Mouse (Mus musculus) gastrocnemius, postnatal 25 days (tissue): ENCODE results near the gene Cblc. TPM values are rescaled to one million over a fixed set of nuclear protein-coding genes. Genes with fewer than 3 reads are reported as not detected.
A peak's percentile ranks its signal among the peaks of the same experiment; 100 is the strongest.

ENCODE experiments used
- DNase-seq: peaks from one replicate; pipeline ENCODE4 v3.0.0; 2022
- long read RNA-seq, 2 experiments: library from polyadenylated mRNA; stranded (forward); transcript quantifications; one replicate each; pipeline ENCODE4 v2.0.0; 2021
- total RNA-seq, 2 experiments: library from RNA; stranded (reverse); gene quantifications; 1 replicate in 1 of 2; 2 replicates in 1 of 2; pipeline ENCODE4 v1.2.3; 2021

Gene Cblc
- not detected for total RNA-seq
- long read RNA-seq, experiment 1 = 0 reads
- long read RNA-seq, experiment 2, partial matches to known transcripts = 0 of 1 reads
- long read RNA-seq, experiment 2, other reads (novel, unspliced or antisense) = 1 of 1 reads

DNA sequence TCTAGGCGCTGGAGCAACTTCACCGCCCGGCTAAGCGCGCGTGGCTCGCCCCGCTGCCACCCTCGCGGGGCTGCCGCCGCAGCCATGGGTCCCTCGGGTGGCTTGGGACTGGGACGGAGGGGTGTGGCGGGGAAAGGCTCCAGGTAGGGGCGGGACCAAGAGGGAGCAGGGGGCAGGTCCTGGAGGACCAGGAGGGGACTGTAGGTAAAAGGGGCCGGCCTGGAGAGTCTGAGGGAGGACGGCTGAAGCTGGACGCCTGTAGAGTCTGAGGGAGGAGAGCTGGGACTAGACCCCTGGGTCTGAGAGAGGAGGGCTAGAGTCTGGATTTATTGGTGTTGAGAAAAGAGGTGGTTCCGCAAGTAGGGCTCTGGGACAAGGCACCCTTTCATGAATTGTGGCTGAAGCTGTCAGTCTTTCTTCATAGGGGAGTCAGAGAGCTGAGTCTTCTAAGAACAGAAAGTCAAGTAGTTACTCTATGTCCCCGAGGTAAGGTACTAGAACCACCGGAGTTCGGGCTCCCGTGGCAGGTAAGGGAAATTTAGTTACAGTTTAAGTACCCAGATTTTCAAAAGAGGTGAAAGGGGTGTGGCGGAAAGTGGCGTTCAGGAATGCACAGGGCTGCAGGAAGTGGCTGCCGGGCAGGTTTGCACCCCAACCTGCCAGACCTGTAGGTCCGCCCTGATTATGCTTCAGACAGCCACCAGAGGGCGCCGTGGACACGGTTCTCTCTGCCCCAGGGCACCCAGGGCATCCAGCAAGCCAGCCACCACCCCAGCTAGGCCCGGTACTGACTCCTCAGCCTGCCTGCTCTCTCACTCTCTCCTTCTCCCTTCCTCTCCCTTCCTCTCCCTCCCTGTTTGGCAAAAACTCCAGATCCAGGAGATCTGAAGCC is at the start of gene Cblc:
Gene Cblc (minus strand): TSS at position 113 of the 892 bp plus-strand sequence.
- peak; percentile 54 for DNase-seq

GRCm38 (mm10) chr7:19844521-19845171 is 48.0 kb upstream of the Cblc start:
- no peak for DNase-seq

DNA sequence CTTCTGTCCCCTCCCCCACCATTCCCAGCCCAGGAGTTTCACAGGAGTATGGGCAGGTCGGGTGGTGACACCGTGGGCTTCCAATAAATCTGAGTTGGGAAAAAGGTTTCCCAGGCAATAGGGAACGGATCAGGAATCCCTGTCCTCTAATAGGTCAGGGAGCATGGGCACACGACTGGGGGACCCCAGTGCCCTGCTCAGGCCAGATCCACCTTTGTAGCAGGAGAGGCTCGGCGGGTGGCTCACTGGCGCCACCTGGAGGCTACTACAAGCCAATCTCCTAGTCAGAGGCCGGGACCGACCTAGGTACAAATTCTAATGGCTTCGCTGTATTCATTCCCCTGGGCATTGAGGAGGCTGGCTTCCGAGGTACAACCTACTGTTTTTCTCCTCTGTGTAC is 47.0 kb upstream of the Cblc start:
- peak; percentile 51 for DNase-seq

DNA sequence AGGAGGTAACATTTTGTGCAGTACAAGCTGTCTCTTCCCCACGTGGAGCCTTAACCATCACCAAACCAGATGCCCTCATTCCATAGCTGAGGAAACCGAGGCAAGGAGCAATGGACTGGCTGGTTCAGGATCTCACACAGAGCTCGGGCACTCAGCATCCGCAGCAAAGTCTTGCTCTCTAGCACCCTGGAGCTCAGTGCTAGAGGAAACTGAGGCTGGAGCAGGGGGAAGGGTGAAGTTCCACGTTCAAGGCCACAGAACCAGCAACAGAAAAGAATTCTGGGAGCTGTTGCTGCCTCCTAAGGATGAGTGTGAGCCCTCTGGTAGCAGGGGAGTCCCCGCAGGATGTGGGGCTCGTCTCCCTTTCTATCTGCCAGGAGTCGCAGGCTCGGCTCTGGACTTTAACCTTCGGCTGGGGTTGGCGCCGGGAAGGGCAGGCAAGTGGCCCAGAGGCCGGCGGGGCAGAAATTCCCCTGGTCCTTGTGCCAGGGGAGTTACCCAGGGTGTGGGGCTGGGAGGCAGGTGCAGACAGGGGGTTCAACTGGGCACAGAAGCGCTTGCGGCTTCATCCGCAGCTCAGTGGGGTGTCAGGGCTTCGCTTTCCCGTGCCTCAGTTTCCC is 46.4 kb upstream of the Cblc start:
- no peak for DNase-seq

- DNase-seq = no peak
These were observed 45.2 kb upstream of the Cblc start for GRCm38 (mm10) chr7:19841686-19842413.

DNA sequence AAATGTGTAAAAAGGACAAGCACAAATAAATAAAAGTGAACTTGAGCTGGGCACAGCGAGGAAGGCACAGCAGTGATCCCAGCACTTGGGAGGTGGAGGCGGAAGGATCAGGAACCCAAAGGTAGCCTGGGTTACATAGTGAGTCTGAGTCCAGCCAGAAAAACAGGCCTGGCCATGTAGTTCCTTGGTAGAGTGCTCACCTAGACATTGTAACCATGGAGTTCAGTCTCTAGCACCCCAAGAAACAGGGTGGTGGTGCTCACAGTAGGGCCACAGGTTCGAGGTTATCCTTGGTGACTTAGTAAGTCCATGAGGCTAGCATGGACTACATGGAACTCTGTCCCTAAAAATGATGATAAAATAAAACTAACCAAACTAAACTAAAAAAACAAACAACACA is 44.3 kb upstream of the Cblc start:
- DNase-seq = no peak

- no peak for DNase-seq
These were observed 43.8 kb upstream of the Cblc start for GRCm38 (mm10) chr7:19840371-19840770.

- no peak for DNase-seq
These were observed 40.2 kb upstream of the Cblc start for GRCm38 (mm10) chr7:19836843-19837242.

DNA sequence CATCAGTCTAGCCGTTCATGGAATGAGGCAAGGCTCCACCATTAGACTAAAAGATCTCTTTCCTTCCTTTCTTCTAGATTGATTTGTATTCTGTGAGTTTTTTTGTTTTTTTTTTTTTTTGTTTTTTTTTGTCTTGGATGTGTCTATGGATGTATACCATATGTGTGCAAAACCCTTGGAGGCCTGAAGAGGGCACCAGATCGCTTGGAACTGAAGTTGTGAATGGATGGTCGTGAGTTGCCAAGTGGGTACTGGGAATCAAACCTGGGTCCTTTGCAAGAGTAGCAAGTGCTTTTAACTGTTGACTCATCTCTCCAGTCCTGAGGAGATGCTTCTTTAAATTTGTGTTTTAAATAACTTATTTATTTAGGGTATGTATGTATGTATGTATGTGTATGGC is 37.4 kb upstream of the Cblc start:
- no peak for DNase-seq

- no peak for DNase-seq
These were observed 35.2 kb upstream of the Cblc start for GRCm38 (mm10) chr7:19831837-19832236.

DNA sequence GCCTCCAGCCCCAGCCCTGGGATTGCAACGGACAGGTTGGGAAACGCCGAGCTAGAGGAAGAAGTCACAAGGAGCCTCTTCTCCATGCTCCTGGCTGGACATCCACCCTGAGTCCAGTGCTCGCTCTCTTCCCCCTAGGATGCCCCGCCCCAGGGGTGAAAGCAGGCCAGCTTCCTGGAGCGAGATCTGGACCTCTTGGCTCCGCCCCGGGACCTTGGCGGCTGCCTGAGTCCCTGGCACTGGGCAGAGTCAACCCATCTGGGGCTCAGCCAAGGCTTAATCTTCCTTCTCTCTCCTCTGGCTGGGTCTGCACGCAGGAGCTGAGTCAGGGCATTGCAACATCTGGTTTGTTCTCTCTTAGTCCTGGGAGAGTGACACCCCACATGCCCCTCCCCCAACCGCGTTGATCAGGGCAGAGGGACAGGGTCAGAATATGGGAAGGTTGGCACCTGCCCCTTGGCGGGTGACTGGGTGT is 34.1 kb upstream of the Cblc start:
- DNase-seq = peak; percentile 95

DNA sequence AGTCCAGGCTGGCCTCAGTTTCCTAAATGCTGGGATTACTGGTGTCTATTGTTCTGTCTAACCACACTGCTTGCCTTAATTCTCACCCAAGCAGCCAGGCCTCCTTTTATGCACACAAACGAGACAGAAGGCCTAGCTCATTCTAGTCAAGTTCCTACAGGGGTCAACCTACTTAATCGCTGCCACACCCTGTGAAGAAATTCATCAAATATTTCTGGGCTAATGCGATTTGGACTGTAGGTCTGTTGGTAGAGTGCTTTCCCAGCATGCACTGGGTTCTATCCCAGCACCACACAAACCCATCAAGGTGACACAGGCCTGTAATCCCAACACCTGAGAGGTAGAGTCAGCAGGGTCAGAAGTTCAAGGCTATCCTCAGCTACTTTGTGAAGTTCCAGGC is 33.1 kb upstream of the Cblc start:
- DNase-seq = no peak

DNA sequence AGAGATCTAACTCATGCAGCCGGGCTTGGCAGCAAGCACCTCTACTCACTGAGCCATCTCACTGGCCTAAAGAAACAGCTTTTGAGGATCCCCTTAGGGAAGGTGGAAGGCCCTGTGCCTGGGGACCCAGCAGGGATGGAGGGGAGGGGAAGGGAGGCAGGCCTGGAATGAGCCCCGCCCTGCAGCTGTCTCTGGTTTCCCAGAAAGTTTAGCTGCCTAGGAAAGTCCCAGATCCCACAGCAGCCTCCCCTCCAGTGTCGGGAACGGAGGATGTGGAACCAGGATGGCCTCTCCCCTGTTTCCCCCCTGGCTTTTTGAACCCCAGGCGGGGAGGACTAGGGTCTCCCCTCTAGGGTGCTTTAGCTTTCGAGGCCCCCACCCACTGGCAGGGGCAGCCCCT is 30.1 kb upstream of the Cblc start:
- DNase-seq = peak; percentile 58

DNA sequence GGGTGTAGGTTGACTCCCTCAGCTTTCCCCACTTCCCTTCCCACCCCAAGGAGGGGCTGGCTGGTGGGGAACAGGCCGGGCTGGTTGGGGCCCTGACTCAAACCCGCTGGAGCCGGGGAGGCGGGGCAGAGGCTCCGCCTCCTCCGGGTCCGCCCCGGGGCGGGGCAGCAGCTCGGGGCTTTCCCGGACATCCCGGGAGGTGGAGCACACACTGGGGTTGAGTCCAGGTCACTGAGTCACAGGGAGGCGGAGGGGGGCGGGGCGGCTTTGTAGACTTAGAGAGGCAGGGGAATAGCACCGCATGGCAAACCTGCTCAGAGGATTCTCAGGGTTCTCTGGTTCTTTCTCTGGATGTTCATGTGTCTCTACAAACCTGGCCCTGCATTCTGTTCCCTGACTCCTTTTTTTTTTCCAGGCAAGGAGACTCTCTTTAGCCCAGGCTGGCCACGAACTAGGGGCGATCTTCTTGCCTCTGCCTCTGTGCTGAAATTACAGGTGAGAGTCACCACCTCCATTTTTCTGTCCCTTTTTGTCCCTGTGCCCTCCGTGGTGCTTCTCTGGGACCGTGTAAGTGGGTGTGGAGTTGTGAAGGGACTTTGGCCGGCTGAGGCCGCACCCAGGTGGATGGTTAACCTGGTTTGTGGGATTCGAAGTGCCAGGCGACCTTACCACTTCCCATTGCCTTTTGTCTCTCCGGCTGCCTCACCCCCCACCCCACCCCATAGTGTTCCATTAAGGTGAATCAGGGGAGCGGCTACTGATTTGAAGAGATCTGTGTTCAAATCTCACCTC is 27.8 kb upstream of the Cblc start:
- DNase-seq = peak; percentile 90

DNA sequence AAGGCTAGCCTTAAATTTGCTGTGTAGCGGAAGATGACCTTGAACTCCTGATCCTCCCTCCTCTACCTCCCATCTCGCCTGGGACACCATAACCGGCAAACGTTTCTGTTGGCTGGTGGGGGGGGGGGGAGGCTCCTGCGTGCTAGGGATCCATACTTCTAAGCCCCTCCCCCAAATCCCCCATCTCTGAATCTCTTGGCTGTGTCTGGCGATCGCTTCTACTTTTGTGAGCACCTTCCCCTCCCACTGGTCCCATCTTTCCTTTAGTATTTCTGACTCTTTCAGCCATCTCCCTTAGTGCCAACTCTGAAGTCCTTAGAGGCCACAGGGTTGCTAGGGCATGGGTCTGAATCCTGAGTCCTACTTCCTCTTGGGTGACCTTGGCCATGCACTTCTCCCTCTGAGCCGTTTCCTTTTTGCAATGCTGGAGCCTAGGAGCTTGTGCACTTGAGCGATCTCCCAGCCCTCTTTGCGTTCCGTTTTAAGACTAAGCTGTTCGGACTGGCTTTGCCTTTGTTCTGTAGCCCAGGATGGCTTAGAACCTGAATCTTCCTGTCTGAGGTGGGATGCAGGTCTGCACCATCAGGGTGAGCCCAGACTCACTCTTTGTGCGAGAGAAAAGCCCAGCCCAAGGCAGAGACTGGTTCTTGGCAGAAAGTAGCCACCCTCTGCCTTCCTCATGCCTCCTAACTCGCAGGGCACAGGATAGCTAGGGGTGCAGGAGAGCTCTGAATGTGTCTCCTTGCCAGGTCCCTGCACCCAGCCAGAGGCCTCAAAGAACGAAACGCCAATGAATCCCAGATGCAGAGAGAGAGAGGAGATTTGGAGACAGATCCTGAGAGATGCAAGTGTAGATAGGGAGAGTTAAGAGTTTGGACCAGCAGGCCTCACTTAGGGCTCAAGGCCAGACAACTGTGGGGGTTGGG is 26.9 kb upstream of the Cblc start:
- no peak for DNase-seq

DNA sequence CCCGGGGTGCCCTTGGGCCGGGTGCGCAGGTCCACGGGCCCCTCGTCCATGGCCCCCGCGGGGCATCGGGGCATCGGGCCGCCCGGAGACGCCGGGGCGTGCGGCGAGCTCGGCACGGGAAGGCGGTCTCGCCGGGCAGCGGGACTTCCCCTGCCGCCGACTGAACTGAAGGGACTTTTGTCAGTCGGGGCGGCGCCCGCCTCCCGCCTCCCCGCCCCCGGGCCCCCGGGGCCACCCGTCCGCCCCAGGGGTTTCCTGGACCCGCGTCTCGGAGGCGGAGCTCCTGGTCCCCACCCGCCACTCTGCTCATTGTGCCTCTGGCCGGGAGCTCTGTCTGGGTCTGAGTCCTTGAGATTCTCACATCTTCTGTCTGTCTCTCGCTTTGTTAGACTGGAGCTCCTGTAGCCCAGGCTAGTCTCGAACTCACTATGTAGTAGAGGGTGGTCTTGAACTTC is 26.0 kb upstream of the Cblc start, which contains the start of gene Bcl3:
Gene Bcl3 (minus strand): TSS at position 167 of the 455 bp plus-strand sequence.
- DNase-seq = peak; percentile 76

DNA sequence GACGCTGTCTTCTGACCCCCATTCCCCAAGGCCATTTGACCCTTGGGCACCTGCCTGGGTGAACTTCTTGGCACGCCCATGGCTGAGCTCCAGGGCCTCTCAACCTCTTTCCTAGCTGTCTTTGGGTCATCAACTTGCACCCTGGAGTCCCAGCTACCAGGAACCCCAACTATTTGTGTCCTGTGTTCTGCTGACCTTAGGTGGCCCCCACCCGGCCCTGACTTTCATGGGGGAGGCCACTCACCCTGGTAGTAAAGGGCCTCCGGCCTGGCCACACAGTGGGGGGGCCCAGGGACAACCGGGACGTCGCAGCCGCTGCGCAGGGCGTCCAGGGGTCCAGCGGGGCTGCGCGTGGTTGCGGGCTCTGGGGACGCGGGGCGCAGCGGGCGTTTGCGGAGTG is 25.6 kb upstream of the Cblc start:
- DNase-seq = no peak

GRCm38 (mm10) chr7:19821633-19822032 is 25.0 kb upstream of the Cblc start:
- no peak for DNase-seq

GRCm38 (mm10) chr7:19820347-19821048 is 23.9 kb upstream of the Cblc start:
- DNase-seq = no peak
